11 mouse cellular contexts compared by ENCODE assay signal in genomic region chr1:192822309-192822651, GRCm38 (mm10). TPM values are rescaled to one million over a fixed set of nuclear protein-coding genes. Genes with fewer than 3 reads are reported as not detected.
DNase-seq lines count a peak whose midpoint lies in the region; ATAC-seq and TF ChIP-seq lines count a peak whose summit lies in the region.
"Had no signal": no experiment of that assay in that cellular context is flagged by ENCODE, and none has a peak within 500 bp of the region (broad histone marks: within the 10 kb centered on the region; RNA-seq: fewer than 3 reads in every experiment).

No protein-coding gene starts in this region.

- no peak for DNase-seq in heart, embryonic 10.5 days (ENCODE audit: low spot score)
- no peak for DNase-seq in heart, adult 9 months (ENCODE audit: low spot score in 2 of 2)
- DNase-seq in liver, embryonic 11.5 days (ENCODE audit: low spot score), result no peak
- no peak for DNase-seq in liver, postnatal 0 days
- DNase-seq in forebrain, embryonic 14.5 days (ENCODE audit: low spot score), result no peak
- no peak for DNase-seq in layer of hippocampus, adult 9-10 months (ENCODE audit: low spot score)
- DNase-seq in cerebellum, postnatal 25 days, result no peak
- DNase-seq: right cerebral cortex, postnatal 25 days; thymus, adult 2 months had no signal

- H3K9ac ChIP-seq in liver, embryonic 11.5 days (ENCODE audit: low read depth, low read length), result no peak overlapping the region
- H3K9ac ChIP-seq in liver, postnatal 0 days (replicated peaks), result no peak overlapping the region
- no peak overlapping the region for H3K9ac ChIP-seq in forebrain, embryonic 14.5 days (ENCODE audit: low read length)
- H3K9ac ChIP-seq: liver, embryonic 15.5 days had no signal

- peaks cover 24% of the 10 kb centered on the region for H3K4me1 ChIP-seq in heart, embryonic 10.5 days
- peaks cover 5% of the 10 kb centered on the region for H3K4me1 ChIP-seq in liver, embryonic 11.5 days (replicated peaks; ENCODE audit: control insufficient read depth, insufficient read depth, low read length)
- no peaks in the 10 kb centered on the region for H3K4me1 ChIP-seq in liver, postnatal 0 days (ENCODE audit: insufficient read depth)
- peaks cover 15% of the 10 kb centered on the region for H3K4me1 ChIP-seq in forebrain, embryonic 14.5 days (ENCODE audit: control insufficient read depth, insufficient read depth, low read length)

- no peak overlapping the region for H3K4me2 ChIP-seq in liver, embryonic 11.5 days
- H3K4me2 ChIP-seq in liver, postnatal 0 days (ENCODE audit: low read depth, low read length), result no peak overlapping the region
- H3K4me2 ChIP-seq in forebrain, embryonic 14.5 days (ENCODE audit: low read length), result 0 out of 2 replicates have a peak overlapping the region, but pooled peaks have one; percentile 6
- H3K4me2 ChIP-seq in myocyte (ENCODE audit: low read depth), result peak overlapping the region; percentile 90
- H3K4me2 ChIP-seq: liver, embryonic 15.5 days had no signal

- H3ac ChIP-seq in myocyte (ENCODE audit: control insufficient read depth, insufficient read length), result no peak overlapping the region

- 61% methylated on average over 1 of the region's 1 CpGs for WGBS in heart, embryonic 10.5 days
- 79% methylated on average over 1 of the region's 1 CpGs for WGBS in liver, embryonic 11.5 days
- WGBS in liver, postnatal 0 days (ENCODE audit: insufficient replicate concordance), result 69% methylated on average over 1 of the region's 1 CpGs
- 64% methylated on average over 1 of the region's 1 CpGs for WGBS in forebrain, embryonic 14.5 days

- no peaks in the 10 kb centered on the region for H3K9me3 ChIP-seq in heart, embryonic 10.5 days
- H3K9me3 ChIP-seq in liver, embryonic 11.5 days (ENCODE audit: control insufficient read depth, low read length), result no peaks in the 10 kb centered on the region
- H3K9me3 ChIP-seq in liver, postnatal 0 days (ENCODE audit: low read length), result 0 out of 2 replicates have a peak, but pooled peaks cover 3% of the 10 kb centered on the region
- H3K9me3 ChIP-seq in forebrain, embryonic 14.5 days (replicated peaks; ENCODE audit: control insufficient read depth, low read length), result no peaks in the 10 kb centered on the region
- H3K9me3 ChIP-seq: liver, embryonic 15.5 days had no signal

- H3K27me3 ChIP-seq in heart, embryonic 10.5 days (ENCODE audit: insufficient read depth, poor library complexity, severe bottlenecking), result no peaks in the 10 kb centered on the region
- H3K27me3 ChIP-seq in liver, embryonic 11.5 days (replicated peaks; ENCODE audit: control insufficient read depth, insufficient read depth, low read length), result no peaks in the 10 kb centered on the region
- no peaks in the 10 kb centered on the region for H3K27me3 ChIP-seq in liver, postnatal 0 days (ENCODE audit: insufficient read depth, low read length)
- no peaks in the 10 kb centered on the region for H3K27me3 ChIP-seq in forebrain, embryonic 14.5 days (replicated peaks; ENCODE audit: control insufficient read depth, insufficient read depth, low read length)
- no peaks in the 10 kb centered on the region for H3K27me3 ChIP-seq in myocyte (ENCODE audit: control insufficient read depth, insufficient read depth, insufficient read length)
- H3K27me3 ChIP-seq: liver, embryonic 15.5 days had no signal

- TF ChIP-seq POLR2A in myocyte (IDR thresholded peaks at IDR 0.05; ENCODE audit: insufficient read length, low read depth), result no peak

- H3K27ac ChIP-seq in heart, embryonic 10.5 days, result peak overlapping the region; percentile 63
- 0 out of 2 replicates have a peak overlapping the region, but pooled peaks have one; percentile 22 for H3K27ac ChIP-seq in liver, embryonic 11.5 days (ENCODE audit: low read depth, low read length)
- no peak overlapping the region for H3K27ac ChIP-seq in liver, postnatal 0 days (ENCODE audit: low read depth)
- H3K27ac ChIP-seq in forebrain, embryonic 14.5 days (ENCODE audit: low read depth, low read length), result 0 out of 2 replicates have a peak overlapping the region, but pooled peaks have one; percentile 40
- H3K27ac ChIP-seq: liver, embryonic 15.5 days had no signal

- TF ChIP-seq EP300 in liver, postnatal 0 days (IDR thresholded peaks at IDR 0.05; ENCODE audit: low read depth), result no peak

- H3K79me2 ChIP-seq in myocyte (ENCODE audit: control insufficient read depth, insufficient read depth), result no peaks in the 10 kb centered on the region

- no peak overlapping the region for H3K4me3 ChIP-seq in heart, embryonic 10.5 days
- no peak overlapping the region for H3K4me3 ChIP-seq in liver, embryonic 11.5 days (ENCODE audit: low read depth, low read length)
- no peak overlapping the region for H3K4me3 ChIP-seq in liver, postnatal 0 days (ENCODE audit: low read depth, low read length)
- H3K4me3 ChIP-seq in forebrain, embryonic 14.5 days (ENCODE audit: low read depth, low read length), result no peak overlapping the region
- no peak overlapping the region for H3K4me3 ChIP-seq in myocyte
- H3K4me3 ChIP-seq: liver, embryonic 15.5 days had no signal

- no peak for TF ChIP-seq CTCF in liver, postnatal 0 days (IDR thresholded peaks at IDR 0.05; ENCODE audit: low read depth)

- no peak for ATAC-seq in liver, embryonic 11.5 days (replicated peaks; ENCODE audit: low FRiP score)
- no peak for ATAC-seq in liver, postnatal 0 days
- no peak for ATAC-seq in forebrain, embryonic 14.5 days

- H3K36me3 ChIP-seq in heart, embryonic 10.5 days, result no peaks in the 10 kb centered on the region
- no peaks in the 10 kb centered on the region for H3K36me3 ChIP-seq in liver, embryonic 11.5 days (ENCODE audit: control insufficient read depth, insufficient read depth, low read length)
- H3K36me3 ChIP-seq in liver, postnatal 0 days (replicated peaks; ENCODE audit: insufficient read depth, low read length), result no peaks in the 10 kb centered on the region
- H3K36me3 ChIP-seq in forebrain, embryonic 14.5 days (ENCODE audit: control insufficient read depth, insufficient read depth, low read length), result no peaks in the 10 kb centered on the region
- no peaks in the 10 kb centered on the region for H3K36me3 ChIP-seq in myocyte (ENCODE audit: control insufficient read depth, insufficient read depth)
- H3K36me3 ChIP-seq: liver, embryonic 15.5 days had no signal

TF ChIP-seq in myocyte, 11 proteins besides CTCF, POLR2A, EP300 and RAD21:
- no peak for TF ChIP-seq SRF (IDR thresholded peaks at IDR 0.05; ENCODE audit: control insufficient read depth, insufficient read length, low read depth)
- no peak for TF ChIP-seq POLR2AphosphoS2 (IDR thresholded peaks at IDR 0.05; ENCODE audit: insufficient read length, low read depth)
- no peak for TF ChIP-seq MAX (IDR thresholded peaks at IDR 0.05; ENCODE audit: low read depth)
- TF ChIP-seq CEBPB (IDR thresholded peaks at IDR 0.05; ENCODE audit: insufficient read depth, poor library complexity, severe bottlenecking), result no peak
- TF ChIP-seq TCF3 (IDR thresholded peaks at IDR 0.05; ENCODE audit: insufficient read length, low read depth), result no peak
- no peak for TF ChIP-seq REST (IDR thresholded peaks at IDR 0.05; ENCODE audit: insufficient read depth, insufficient read length)
- TF ChIP-seq MYOG (IDR thresholded peaks at IDR 0.05; ENCODE audit: control insufficient read depth in 1 of 3, insufficient read depth in 1 of 3, insufficient read length in 2 of 3, low read depth in 2 of 3), result no peak
- TF ChIP-seq E2F4 (IDR thresholded peaks at IDR 0.05; ENCODE audit: insufficient read depth), result no peak
- no peak for TF ChIP-seq USF1 (IDR thresholded peaks at IDR 0.05; ENCODE audit: low read depth)
- no peak for TF ChIP-seq TCF12 (IDR thresholded peaks at IDR 0.05; ENCODE audit: insufficient read depth, poor library complexity, severe bottlenecking)
- TF ChIP-seq MYOD1 (IDR thresholded peaks at IDR 0.05; ENCODE audit: control insufficient read depth in 1 of 3, insufficient read length in 2 of 3, low read depth in 2 of 3), result no peak

RNA-seq across cellular contexts. Expression of gene Sertad4, which starts 33.3 kb away (rescaled TPM):
- 7.5 and 11.5 TPM in 2 replicates for polyA plus RNA-seq in heart, embryonic 10.5 days (2016; fragmentation: Nextera tagmentation; extraction: Ambion mirVana)
- polyA plus RNA-seq in liver, embryonic 11.5 days (2014; fragmentation: Nextera tagmentation; extraction: Ambion mirVana), result 3.9 and 4.0 TPM in 2 replicates
- polyA plus RNA-seq in liver, postnatal 0 days (2015; fragmentation: Nextera tagmentation; extraction: Ambion mirVana), result 0.28 and 0.37 TPM in 2 replicates
- polyA plus RNA-seq in forebrain, embryonic 14.5 days (2014; fragmentation: Nextera tagmentation; extraction: Ambion mirVana), result 20.8 and 26.2 TPM in 2 replicates
- polyA plus RNA-seq in myocyte (2012; fragmentation: generic; extraction: Trizol), result 21.3 TPM

RNA-seq across cellular contexts. Expression of gene Hhat, which starts 51.3 kb away (rescaled TPM):
- 6.8 and 8.3 TPM in 2 replicates for polyA plus RNA-seq in heart, embryonic 10.5 days (2016; fragmentation: Nextera tagmentation; extraction: Ambion mirVana)
- polyA plus RNA-seq in liver, embryonic 11.5 days (2014; fragmentation: Nextera tagmentation; extraction: Ambion mirVana), result 3.8 and 4.3 TPM in 2 replicates
- 0.76 and 1.1 TPM in 2 replicates for polyA plus RNA-seq in liver, postnatal 0 days (2015; fragmentation: Nextera tagmentation; extraction: Ambion mirVana)
- polyA plus RNA-seq in forebrain, embryonic 14.5 days (2014; fragmentation: Nextera tagmentation; extraction: Ambion mirVana), result 3.5 and 3.8 TPM in 2 replicates
- polyA plus RNA-seq in myocyte (2012; fragmentation: generic; extraction: Trizol), result 4.4 TPM

Comparison
In these comparisons a context has a peak if more than half of its experiments do, and no peak if none do; other contexts are left out.
1. H3K4me2 ChIP-seq: peak in forebrain, embryonic 14.5 days (single experiment) and myocyte (single experiment); none in liver, embryonic 11.5 days (single experiment) and liver, postnatal 0 days (single experiment).